Mouse (Mus musculus) intestine, postnatal 0 days (tissue): ENCODE results near the gene Rsph9. TPM values are rescaled to one million over a fixed set of nuclear protein-coding genes. Genes with fewer than 3 reads are reported as not detected.

Source experiments
- ATAC-seq: fragments of 200-750 bp; cut with Nextera tagmentation; 2 replicates; pipeline ENCODE4 v1.8.0; 2017; ENCODE audit warnings: mild to moderate bottlenecking, moderate TSS enrichment, moderate library complexity
- H3K27ac ChIP-seq: fragments of 300-500 bp; sonication (generic); 2 replicates; pipeline ENCODE4 v1.5.1; 2014; ENCODE audit warnings: mild to moderate bottlenecking, low read depth, low read length, moderate library complexity
- H3K27me3 ChIP-seq: fragments of 300-500 bp; sonication (generic); replicated peaks from 2 replicates; pipeline ENCODE4 v1.6.1; 2014; ENCODE audit warnings: low read length, mixed read lengths; ENCODE audit not compliant: control insufficient read depth, insufficient read depth
- H3K36me3 ChIP-seq: fragments of 300-500 bp; sonication (generic); 2 replicates; pipeline ENCODE4 v1.6.1; 2014; ENCODE audit warnings: mild to moderate bottlenecking, moderate library complexity; ENCODE audit not compliant: control insufficient read depth, insufficient read depth
- H3K4me1 ChIP-seq: fragments of 300-500 bp; sonication (generic); replicated peaks from 2 replicates; pipeline ENCODE4 v1.6.1; 2014; ENCODE audit warnings: antibody characterized with exemption, low read length, mixed read lengths; ENCODE audit not compliant: control insufficient read depth, insufficient read depth
- H3K4me2 ChIP-seq: fragments of 300-500 bp; sonication (generic); replicated peaks from 2 replicates; pipeline ENCODE4 v1.6.1; 2014; ENCODE audit warnings: low read depth, mild to moderate bottlenecking, moderate library complexity
- H3K4me3 ChIP-seq: fragments of 300-500 bp; sonication (generic); 2 replicates; pipeline ENCODE4 v1.5.1; 2014; ENCODE audit warnings: low read depth, low read length
- H3K9ac ChIP-seq: fragments of 300-500 bp; sonication (generic); 2 replicates; pipeline ENCODE4 v1.6.1; 2014; ENCODE audit warnings: mild to moderate bottlenecking, low read depth, low read length
- H3K9me3 ChIP-seq: fragments of 300-500 bp; sonication (generic); 2 replicates; pipeline ENCODE4 v1.6.1; 2016; ENCODE audit warnings: mixed run types; ENCODE audit not compliant: control insufficient read depth
- CTCF ChIP-seq: sonication (generic); IDR thresholded peaks from 2 replicates; pipeline ENCODE4 v1.5.1; 2016; ENCODE audit warnings: low read depth, mild to moderate bottlenecking, control low read depth, antibody characterized with exemption, moderate library complexity
- WGBS: fragments of 180-500 bp; shearing (Covaris S2); extraction: QIAGEN DNeasy Blood & Tissue Kit; methylation state at CpG from one replicate; pipeline ENCODE4 v1.1.7; 2014; 5-methylcytosine and 5-hydroxymethylcytosine counted together
- polyA plus RNA-seq: library from polyadenylated mRNA; unstranded; fragments of >200 nt; fragmentation: Nextera tagmentation; extraction: Ambion mirVana; gene quantifications from 2 replicates; pipeline ENCODE4 v1.2.1, GENCODE M21; 2015

Rsph9 gene
- polyA plus RNA-seq, 1 experiment from 2014 or later, result 5.1 TPM

GRCm38 (mm10) chr17:46123285-46123684, 20.7 kb downstream of the Rsph9 start:
- no peaks in the 10 kb centered on the region for H3K4me1 ChIP-seq
- no peaks in the 10 kb centered on the region for H3K9me3 ChIP-seq
- WGBS, result 90% methylated on average over 4 of the region's 4 CpGs
- no peak overlapping the region for H3K9ac ChIP-seq
- no peak for TF ChIP-seq CTCF
- no peak overlapping the region for H3K4me2 ChIP-seq
- H3K36me3 ChIP-seq, result peaks cover 74% of the 10 kb centered on the region
- no peak overlapping the region for H3K27ac ChIP-seq
- no peaks in the 10 kb centered on the region for H3K27me3 ChIP-seq
- no peak for ATAC-seq
- no peak overlapping the region for H3K4me3 ChIP-seq

- Histone ChIP-seq H3K27me3 (no peaks in the 10 kb centered on the region), H3K36me3 (peaks cover 75% of the 10 kb centered on the region), H3K4me3 (no peak overlapping the region), H3K4me2 (no peak overlapping the region), H3K4me1 (no peaks in the 10 kb centered on the region), H3K27ac (no peak overlapping the region), H3K9ac (no peak overlapping the region), H3K9me3 (no peaks in the 10 kb centered on the region)
- WGBS, result 97% methylated on average over 4 of the region's 4 CpGs
- no peak for ATAC-seq
- TF ChIP-seq CTCF, result no peak
Observed at GRCm38 (mm10) chr17:46122791-46123190, 21.2 kb downstream of the Rsph9 start.

- H3K27me3 ChIP-seq, result no peaks in the 10 kb centered on the region
- WGBS, result 90% methylated on average over 10 of the region's 10 CpGs
- H3K27ac ChIP-seq, result no peak overlapping the region
Observed at GRCm38 (mm10) chr17:46119641-46120040, 24.4 kb downstream of the Rsph9 start.

GRCm38 (mm10) chr17:46118423-46118850, 25.6 kb downstream of the Rsph9 start:
- WGBS, result 78% methylated on average over 4 of the region's 4 CpGs
- no peaks in the 10 kb centered on the region for H3K4me1 ChIP-seq
- TF ChIP-seq CTCF, result no peak
- no peak overlapping the region for H3K4me3 ChIP-seq
- H3K27ac ChIP-seq, result no peak overlapping the region
- H3K36me3 ChIP-seq, result peaks cover 37% of the 10 kb centered on the region
- H3K4me2 ChIP-seq, result no peak overlapping the region
- no peak overlapping the region for H3K9ac ChIP-seq
- no peak for ATAC-seq
- no peaks in the 10 kb centered on the region for H3K9me3 ChIP-seq
- H3K27me3 ChIP-seq, result no peaks in the 10 kb centered on the region

More at GRCm38 (mm10) chr17:46119641-46120040, 24.4 kb downstream of the Rsph9 start:
- Histone ChIP-seq H3K4me2 (no peak overlapping the region), H3K36me3 (peaks cover 48% of the 10 kb centered on the region), H3K4me1 (no peaks in the 10 kb centered on the region), H3K9me3 (no peaks in the 10 kb centered on the region), H3K4me3 (no peak overlapping the region), H3K9ac (no peak overlapping the region)
- no peak for TF ChIP-seq CTCF
- ATAC-seq, result no peak

GRCm38 (mm10) chr17:46117623-46118422, 26.2 kb downstream of the Rsph9 start:
- ATAC-seq, result no peak
- no peak overlapping the region for H3K4me3 ChIP-seq
- H3K36me3 ChIP-seq, result peaks cover 31% of the 10 kb centered on the region
- no peaks in the 10 kb centered on the region for H3K27me3 ChIP-seq
- TF ChIP-seq CTCF, result no peak
- H3K9ac ChIP-seq, result no peak overlapping the region
- H3K27ac ChIP-seq, result no peak overlapping the region
- H3K4me1 ChIP-seq, result no peaks in the 10 kb centered on the region
- H3K4me2 ChIP-seq, result no peak overlapping the region
- no peaks in the 10 kb centered on the region for H3K9me3 ChIP-seq
- 69% methylated on average over 13 of the region's 13 CpGs for WGBS

GRCm38 (mm10) chr17:46116881-46117280, 27.1 kb downstream of the Rsph9 start:
- Histone ChIP-seq H3K4me1 (no peaks in the 10 kb centered on the region), H3K36me3 (peaks cover 25% of the 10 kb centered on the region), H3K9ac (no peak overlapping the region), H3K27ac (no peak overlapping the region), H3K9me3 (no peaks in the 10 kb centered on the region), H3K4me2 (no peak overlapping the region), H3K4me3 (no peak overlapping the region), H3K27me3 (no peaks in the 10 kb centered on the region)
- ATAC-seq, result no peak
- 86% methylated on average over 3 of the region's 3 CpGs for WGBS
- no peak for TF ChIP-seq CTCF
